Mouse (Mus musculus): ENCODE measurements at regions not wholly inside any gene's neighbourhood (a gene's known extent, or its start where the extent isn't known, plus 50 kb on each side); places are given as distances from the start of the nearest gene placed in this dataset.

DNA sequence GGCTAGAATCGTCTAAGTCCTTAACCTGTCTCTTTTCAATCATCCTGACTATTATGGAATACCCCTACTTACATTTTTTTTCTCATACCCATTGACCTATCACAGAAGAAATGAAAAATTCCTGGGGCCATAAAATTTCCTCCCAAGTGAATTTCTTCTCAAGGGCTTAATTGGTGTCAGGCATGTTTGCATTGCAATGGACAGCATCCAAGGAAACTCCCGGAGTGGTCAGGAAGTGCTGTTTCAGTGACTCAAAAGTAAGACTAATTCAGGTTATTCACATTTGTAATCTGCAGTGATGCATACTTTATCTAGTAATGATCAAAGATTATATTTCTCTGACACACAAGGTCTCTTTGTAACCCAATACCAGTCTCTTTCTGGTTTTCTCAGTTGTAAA is 111.5 kb upstream of the Tnfaip3 start:
- TF ChIP-seq GATA1 (IDR thresholded peaks at IDR 0.05; ENCODE audit: borderline replicate concordance, low read length) = no peak
- TF ChIP-seq FLI1 (IDR thresholded peaks at IDR 0.05; ENCODE audit: low read length) = no peak
